Mouse (Mus musculus) forebrain, embryonic 16.5 days (tissue): ENCODE measurements around the gene Mag. TPM values are rescaled to one million over a fixed set of nuclear protein-coding genes. Genes with fewer than 3 reads are reported as not detected.

ENCODE experiments used
- ATAC-seq: fragments of 200-750 bp; cut with Nextera tagmentation; 2 replicates; pipeline ENCODE4 v1.8.0; 2017; ENCODE audit warnings: mild to moderate bottlenecking, moderate library complexity
- H3K27ac ChIP-seq: fragments of 300-500 bp; sonication (generic); 2 replicates; pipeline ENCODE4 v1.5.1; 2014; ENCODE audit warnings: low read length, control low read depth
- H3K27me3 ChIP-seq: fragments of 300-500 bp; sonication (generic); replicated peaks from 2 replicates; pipeline ENCODE4 v1.6.1; 2014; ENCODE audit warnings: low read length; ENCODE audit not compliant: control insufficient read depth, insufficient read depth
- H3K36me3 ChIP-seq: fragments of 300-500 bp; sonication (generic); 2 replicates; pipeline ENCODE4 v1.6.1; 2014; ENCODE audit not compliant: control insufficient read depth, insufficient read depth
- H3K4me1 ChIP-seq: fragments of 300-500 bp; sonication (generic); replicated peaks from 2 replicates; pipeline ENCODE4 v1.6.1; 2014; ENCODE audit warnings: low read length; ENCODE audit not compliant: control insufficient read depth, insufficient read depth
- H3K4me2 ChIP-seq: fragments of 300-500 bp; sonication (generic); 2 replicates; pipeline ENCODE4 v1.6.1; 2014; ENCODE audit warnings: mild to moderate bottlenecking, low read length, control low read depth
- H3K4me3 ChIP-seq: fragments of 300-500 bp; sonication (generic); replicated peaks from 2 replicates; pipeline ENCODE4 v1.5.1; 2014; ENCODE audit warnings: mild to moderate bottlenecking, low read length, control low read depth
- H3K9ac ChIP-seq: fragments of 300-500 bp; sonication (generic); replicated peaks from 2 replicates; pipeline ENCODE4 v1.6.1; 2014; ENCODE audit warnings: low read depth, low read length, control low read depth
- H3K9me3 ChIP-seq: fragments of 300-500 bp; sonication (generic); 2 replicates; pipeline ENCODE4 v1.6.1; 2016; ENCODE audit warnings: low read length; ENCODE audit not compliant: control insufficient read depth
- WGBS: fragments of 180-500 bp; shearing (Covaris S2); extraction: QIAGEN DNeasy Blood & Tissue Kit; methylation state at CpG from one replicate; pipeline ENCODE4 v1.1.7; 2014; 5-methylcytosine and 5-hydroxymethylcytosine counted together
- polyA plus RNA-seq: library from polyadenylated mRNA; unstranded; fragments of >200 nt; fragmentation: Nextera tagmentation; extraction: Ambion mirVana; gene quantifications from 2 replicates; pipeline ENCODE4 v1.2.1, GENCODE M21; 2015

Gene Mag
- 1.0 and 1.8 TPM in 2 replicates for polyA plus RNA-seq

- Histone ChIP-seq H3K36me3 (no peaks in the 10 kb centered on the region), H3K27ac (no peak within 1 kb of the TSS), H3K9me3 (no peaks in the 10 kb centered on the region), H3K9ac (no peak within 1 kb of the TSS), H3K4me2 (no peak within 1 kb of the TSS), H3K4me1 (no peaks in the 10 kb centered on the region), H3K4me3 (no peak within 1 kb of the TSS), H3K27me3 (no peaks in the 10 kb centered on the region)
- ATAC-seq: no peak
- 65% methylated on average over 8 of the region's 8 CpGs for WGBS
These were observed at the start of gene Mag for GRCm38 (mm10) chr7:30914732-30915131. Gene Mag (minus strand): TSS chr7:30914873.

- no peak overlapping the region for H3K9ac ChIP-seq
- H3K4me1 ChIP-seq: no peaks in the 10 kb centered on the region
- WGBS: 92% methylated on average over 7 of the region's 7 CpGs
- H3K4me2 ChIP-seq: no peak overlapping the region
- no peaks in the 10 kb centered on the region for H3K27me3 ChIP-seq
- H3K36me3 ChIP-seq: no peaks in the 10 kb centered on the region
- no peak overlapping the region for H3K4me3 ChIP-seq
- no peak for ATAC-seq
- H3K9me3 ChIP-seq: no peaks in the 10 kb centered on the region
- no peak overlapping the region for H3K27ac ChIP-seq
These were observed 49.7 kb upstream of the Mag start for GRCm38 (mm10) chr7:30964366-30964765.

- Histone ChIP-seq H3K9ac (no peak overlapping the region), H3K9me3 (no peaks in the 10 kb centered on the region), H3K27ac (no peak overlapping the region), H3K4me2 (no peak overlapping the region), H3K36me3 (no peaks in the 10 kb centered on the region), H3K4me1 (peaks cover 7% of the 10 kb centered on the region), H3K4me3 (no peak overlapping the region), H3K27me3 (no peaks in the 10 kb centered on the region)
- 91% methylated on average over 5 of the region's 5 CpGs for WGBS
- ATAC-seq: no peak
These were observed 48.2 kb upstream of the Mag start for GRCm38 (mm10) chr7:30962862-30963261.

- no peaks in the 10 kb centered on the region for H3K36me3 ChIP-seq
- H3K27ac ChIP-seq: no peak overlapping the region
- no peak for ATAC-seq
- H3K4me2 ChIP-seq: no peak overlapping the region
- H3K9me3 ChIP-seq: no peaks in the 10 kb centered on the region
- no peaks in the 10 kb centered on the region for H3K27me3 ChIP-seq
- no peak overlapping the region for H3K9ac ChIP-seq
- peaks cover 17% of the 10 kb centered on the region for H3K4me1 ChIP-seq
- no peak overlapping the region for H3K4me3 ChIP-seq
- 88% methylated on average over 6 of the region's 6 CpGs for WGBS
These were observed 45.2 kb upstream of the Mag start for GRCm38 (mm10) chr7:30959786-30960349.

- ATAC-seq: no peak
- H3K9ac ChIP-seq: no peak overlapping the region
- WGBS: 95% methylated on average over 9 of the region's 9 CpGs
These were observed 44.3 kb upstream of the Mag start for GRCm38 (mm10) chr7:30958866-30959487.

GRCm38 (mm10) chr7:30958109-30958865 is 43.6 kb upstream of the Mag start:
- H3K9me3 ChIP-seq: no peaks in the 10 kb centered on the region
- peak overlapping the region; percentile 79 for H3K9ac ChIP-seq
- H3K27ac ChIP-seq: no peak overlapping the region
- H3K27me3 ChIP-seq: no peaks in the 10 kb centered on the region
- H3K36me3 ChIP-seq: peaks cover 6% of the 10 kb centered on the region
- WGBS: 78% methylated on average over 28 of the region's 28 CpGs
- ATAC-seq: no peak
- H3K4me1 ChIP-seq: peaks cover 18% of the 10 kb centered on the region
- peak overlapping the region; percentile 67 for H3K4me2 ChIP-seq
- peak overlapping the region; percentile 84 for H3K4me3 ChIP-seq

More at GRCm38 (mm10) chr7:30958866-30959487, 44.3 kb upstream of the Mag start:
- Histone ChIP-seq H3K27me3 (no peaks in the 10 kb centered on the region), H3K27ac (no peak overlapping the region), H3K4me1 (peaks cover 18% of the 10 kb centered on the region), H3K4me3 (no peak overlapping the region), H3K36me3 (no peaks in the 10 kb centered on the region), H3K4me2 (no peak overlapping the region), H3K9me3 (no peaks in the 10 kb centered on the region)

GRCm38 (mm10) chr7:30957367-30957783 is 42.7 kb upstream of the Mag start:
- peak; percentile 60 for ATAC-seq

GRCm38 (mm10) chr7:30956756-30957366 is 42.2 kb upstream of the Mag start, which contains the start of gene Usf2:
Gene Usf2 (minus strand): TSS chr7:30956803.
- peak; percentile 61 for ATAC-seq
- Histone ChIP-seq H3K36me3 (peaks cover 14% of the 10 kb centered on the region), H3K4me3 (peak within 1 kb of the TSS; percentile 84), H3K4me2 (peak within 1 kb of the TSS; percentile 78), H3K27me3 (no peaks in the 10 kb centered on the region), H3K27ac (peak within 1 kb of the TSS; percentile 98), H3K4me1 (peaks cover 18% of the 10 kb centered on the region), H3K9me3 (no peaks in the 10 kb centered on the region), H3K9ac (peak within 1 kb of the TSS; percentile 79)
- under 1% methylated on average over 31 of the region's 82 CpGs for WGBS

More at GRCm38 (mm10) chr7:30957367-30957783, 42.7 kb upstream of the Mag start:
- WGBS: 0% methylated on average over 43 of the region's 43 CpGs
- H3K4me3 ChIP-seq: peak overlapping the region; percentile 84
- no peaks in the 10 kb centered on the region for H3K9me3 ChIP-seq
- peaks cover 11% of the 10 kb centered on the region for H3K36me3 ChIP-seq
- peaks cover 18% of the 10 kb centered on the region for H3K4me1 ChIP-seq
- no peaks in the 10 kb centered on the region for H3K27me3 ChIP-seq
- peak overlapping the region; percentile 98 for H3K27ac ChIP-seq
- H3K4me2 ChIP-seq: peak overlapping the region; percentile 67
- H3K9ac ChIP-seq: peak overlapping the region; percentile 79

GRCm38 (mm10) chr7:30956357-30956751 is 41.7 kb upstream of the Mag start:
- Histone ChIP-seq H3K4me1 (peaks cover 18% of the 10 kb centered on the region), H3K4me3 (peak overlapping the region; percentile 84), H3K27me3 (no peaks in the 10 kb centered on the region), H3K9ac (peak overlapping the region; percentile 79), H3K4me2 (peak overlapping the region; percentile 78), H3K27ac (peak overlapping the region; percentile 98), H3K9me3 (no peaks in the 10 kb centered on the region), H3K36me3 (peaks cover 14% of the 10 kb centered on the region)
- peak; percentile 29 for ATAC-seq
- 0% methylated on average over 18 of the region's 49 CpGs for WGBS
